Mouse (Mus musculus): ENCODE data around the gene Rbm47. TPM values are rescaled to one million over a fixed set of nuclear protein-coding genes. Genes with fewer than 3 reads are reported as not detected.

Rbm47 gene
- 26.9 TPM for polyA plus RNA-seq (2017; shearing (Covaris generic))

GRCm38 (mm10) chr5:66173018-66173417 is at the start of gene Rbm47:
TSS of gene Rbm47 (minus strand) at chr5:66173118.

GRCm38 (mm10) chr5:66004134-66004925 is 168.6 kb downstream of the Rbm47 start, which contains the start of gene 9130230L23Rik:
TSS of gene 9130230L23Rik (minus strand) at chr5:66004285.

Other genes starting within 250 kb of the Rbm47 start
- not detected for gene Chrna9, start 238.2 kb downstream of the Rbm47 start, polyA plus RNA-seq (2017; shearing (Covaris generic))
- 0.57 TPM for gene 9130230L23Rik, start 168.8 kb downstream of the Rbm47 start, polyA plus RNA-seq (2017; shearing (Covaris generic))
- gene Nsun7, start 86.8 kb upstream of the Rbm47 start, polyA plus RNA-seq (2017; shearing (Covaris generic)): 0.92 TPM